Mouse (Mus musculus): ENCODE data around the gene Agtpbp1. TPM values are rescaled to one million over a fixed set of nuclear protein-coding genes. Genes with fewer than 3 reads are reported as not detected.

Agtpbp1 gene
- polyA plus RNA-seq, 1 experiment from 2014 or later: 72.5 TPM

- H3K36me3 ChIP-seq: no peaks in the 10 kb centered on the region
- WGBS: 90% methylated on average over 6 of the region's 6 CpGs
- no peak for ATAC-seq (ENCODE audit: low FRiP score)
Observed at GRCm38 (mm10) chr13:59571107-59571506, 13.9 kb downstream of the Agtpbp1 start.

GRCm38 (mm10) chr13:59565945-59566520, 19.0 kb downstream of the Agtpbp1 start:
- no peaks in the 10 kb centered on the region for H3K36me3 ChIP-seq
- H3K4me1 ChIP-seq: no peaks in the 10 kb centered on the region
- no peaks in the 10 kb centered on the region for H3K9me3 ChIP-seq (replicated peaks)
- H3K4me2 ChIP-seq: 0 out of 2 replicates have a peak overlapping the region, but pooled peaks have one; percentile 23
- H3K9ac ChIP-seq (replicated peaks): no peak overlapping the region
- no peak overlapping the region for H3K27ac ChIP-seq (replicated peaks)
- peak; percentile 57; the same call in 1 of the 2 replicates for ATAC-seq (ENCODE audit: low FRiP score)
- H3K27me3 ChIP-seq (replicated peaks): no peaks in the 10 kb centered on the region
- 71% methylated on average over 9 of the region's 9 CpGs for WGBS
- H3K4me3 ChIP-seq (replicated peaks): no peak overlapping the region

More at GRCm38 (mm10) chr13:59571107-59571506, 13.9 kb downstream of the Agtpbp1 start:
- H3K9ac ChIP-seq (replicated peaks): no peak overlapping the region
- H3K9me3 ChIP-seq (replicated peaks): no peaks in the 10 kb centered on the region
- H3K4me3 ChIP-seq (replicated peaks): no peak overlapping the region
- H3K27ac ChIP-seq (replicated peaks): no peak overlapping the region
- no peaks in the 10 kb centered on the region for H3K27me3 ChIP-seq (replicated peaks)
- H3K4me1 ChIP-seq: no peaks in the 10 kb centered on the region
- H3K4me2 ChIP-seq: no peak overlapping the region

GRCm38 (mm10) chr13:59564923-59565322, 20.1 kb downstream of the Agtpbp1 start:
- Histone ChIP-seq H3K9me3 (replicated peaks) (no peaks in the 10 kb centered on the region), H3K27ac (replicated peaks) (no peak overlapping the region), H3K4me2 (no peak overlapping the region), H3K4me1 (no peaks in the 10 kb centered on the region), H3K36me3 (no peaks in the 10 kb centered on the region), H3K27me3 (replicated peaks) (no peaks in the 10 kb centered on the region), H3K4me3 (replicated peaks) (no peak overlapping the region), H3K9ac (replicated peaks) (no peak overlapping the region)
- 87% methylated on average over 10 of the region's 10 CpGs for WGBS
- ATAC-seq (ENCODE audit: low FRiP score): no peak

- no peak overlapping the region for H3K9ac ChIP-seq (replicated peaks)
- H3K36me3 ChIP-seq: no peaks in the 10 kb centered on the region
- no peak overlapping the region for H3K4me2 ChIP-seq
- WGBS: 94% methylated on average over 4 of the region's 4 CpGs
- no peak for ATAC-seq (ENCODE audit: low FRiP score)
- no peaks in the 10 kb centered on the region for H3K9me3 ChIP-seq (replicated peaks)
- no peak overlapping the region for H3K4me3 ChIP-seq (replicated peaks)
- H3K27me3 ChIP-seq (replicated peaks): no peaks in the 10 kb centered on the region
- no peak overlapping the region for H3K27ac ChIP-seq (replicated peaks)
- no peaks in the 10 kb centered on the region for H3K4me1 ChIP-seq
Observed at GRCm38 (mm10) chr13:59564505-59564904, 20.5 kb downstream of the Agtpbp1 start.

DNA sequence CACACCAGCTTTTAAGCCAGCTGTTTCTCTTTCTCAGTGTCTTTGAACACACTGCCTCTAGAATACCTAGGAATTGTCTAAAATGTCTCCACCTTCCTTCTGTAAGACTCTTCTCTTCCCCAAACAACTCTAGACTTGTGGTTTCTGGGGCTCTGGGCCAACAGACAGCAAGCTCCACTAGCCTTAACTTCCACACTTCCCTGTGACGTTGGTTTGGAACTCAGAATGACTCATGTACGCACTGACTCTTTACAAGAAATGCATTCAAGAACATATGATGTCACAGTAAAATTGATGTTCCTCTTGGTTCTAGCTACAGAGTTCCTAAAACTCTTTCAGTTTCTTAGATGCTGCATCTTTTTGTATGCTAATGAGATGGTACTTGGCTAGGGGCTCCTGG, 22.6 kb downstream of the Agtpbp1 start:
- H3K9me3 ChIP-seq (replicated peaks): no peaks in the 10 kb centered on the region
- ATAC-seq (ENCODE audit: low FRiP score): no peak
- no peak overlapping the region for H3K4me2 ChIP-seq
- no peaks in the 10 kb centered on the region for H3K36me3 ChIP-seq
- H3K27me3 ChIP-seq (replicated peaks): no peaks in the 10 kb centered on the region
- H3K9ac ChIP-seq (replicated peaks): no peak overlapping the region
- H3K4me1 ChIP-seq: peaks cover 10% of the 10 kb centered on the region
- H3K27ac ChIP-seq (replicated peaks): no peak overlapping the region
- no peak overlapping the region for H3K4me3 ChIP-seq (replicated peaks)
- WGBS: 84% methylated on average over 2 of the region's 2 CpGs

- H3K9me3 ChIP-seq (replicated peaks): no peaks in the 10 kb centered on the region
- 92% methylated on average over 5 of the region's 5 CpGs for WGBS
- no peaks in the 10 kb centered on the region for H3K36me3 ChIP-seq
- no peak overlapping the region for H3K9ac ChIP-seq (replicated peaks)
- peak overlapping the region; percentile 59 for H3K4me2 ChIP-seq
- ATAC-seq (ENCODE audit: low FRiP score): no peak
- no peaks in the 10 kb centered on the region for H3K27me3 ChIP-seq (replicated peaks)
- H3K27ac ChIP-seq (replicated peaks): no peak overlapping the region
- peaks cover 29% of the 10 kb centered on the region for H3K4me1 ChIP-seq
- H3K4me3 ChIP-seq (replicated peaks): no peak overlapping the region
Observed at GRCm38 (mm10) chr13:59558776-59559175, 26.3 kb downstream of the Agtpbp1 start.

DNA sequence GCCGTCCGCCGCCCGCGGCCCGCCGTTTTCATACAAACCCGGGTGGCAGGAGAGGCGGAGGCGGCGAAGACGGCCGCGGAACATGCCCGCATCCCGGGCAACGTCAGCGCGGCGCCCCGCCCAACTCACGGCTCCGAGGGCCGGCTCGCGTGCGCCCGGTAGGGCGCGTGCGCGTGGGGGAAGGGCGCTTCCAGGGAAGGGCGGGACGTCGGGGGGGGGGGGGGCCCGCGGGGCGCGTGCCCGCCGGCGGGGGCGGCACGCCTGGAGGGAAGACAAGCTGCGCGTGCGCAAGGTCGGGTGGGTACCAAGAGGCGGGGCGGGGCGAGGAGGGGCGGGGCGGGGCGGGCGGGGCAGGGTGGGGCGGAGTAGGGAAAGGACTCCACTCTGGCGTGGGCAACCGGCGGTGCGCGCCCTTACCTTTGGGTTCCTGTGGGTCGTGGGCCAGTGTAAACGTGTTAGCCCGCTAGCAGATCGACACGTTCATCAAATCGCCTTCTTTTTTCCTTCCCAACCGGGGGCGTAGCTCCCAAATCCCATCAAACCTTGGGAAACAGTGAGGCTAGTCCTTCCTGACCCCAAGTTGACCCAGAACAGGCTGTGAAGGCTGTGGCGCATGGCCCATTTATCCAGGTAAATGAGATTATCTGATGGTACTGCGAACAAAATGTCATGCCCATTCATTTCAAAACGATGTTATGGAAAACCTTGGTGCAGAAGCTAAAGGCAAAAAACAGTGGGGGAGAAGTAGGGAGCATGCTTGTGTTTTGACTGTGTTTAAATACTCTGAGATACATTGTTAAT, 27.6 kb downstream of the Agtpbp1 start:
- ATAC-seq (ENCODE audit: low FRiP score): peak; percentile 93
- peak overlapping the region; percentile 74 for H3K4me3 ChIP-seq (replicated peaks)
- H3K9me3 ChIP-seq (replicated peaks): no peaks in the 10 kb centered on the region
- peaks cover 29% of the 10 kb centered on the region for H3K4me1 ChIP-seq
- peak overlapping the region; percentile 88 for H3K27ac ChIP-seq (replicated peaks)
- peak overlapping the region; percentile 59 for H3K4me2 ChIP-seq
- H3K36me3 ChIP-seq: no peaks in the 10 kb centered on the region
- WGBS: under 1% methylated on average over 51 of the region's 73 CpGs
- no peaks in the 10 kb centered on the region for H3K27me3 ChIP-seq (replicated peaks)
- peak overlapping the region; percentile 81 for H3K9ac ChIP-seq (replicated peaks)

GRCm38 (mm10) chr13:59556670-59557069, 28.4 kb downstream of the Agtpbp1 start:
- Histone ChIP-seq H3K9ac (replicated peaks) (peak overlapping the region; percentile 81), H3K4me3 (replicated peaks) (peak overlapping the region; percentile 74), H3K27me3 (replicated peaks) (no peaks in the 10 kb centered on the region), H3K36me3 (no peaks in the 10 kb centered on the region), H3K27ac (replicated peaks) (peak overlapping the region; percentile 84), H3K4me2 (peak overlapping the region; percentile 59), H3K9me3 (replicated peaks) (no peaks in the 10 kb centered on the region), H3K4me1 (peaks cover 29% of the 10 kb centered on the region)
- peak; percentile 69 for ATAC-seq (ENCODE audit: low FRiP score)
- WGBS: under 1% methylated on average over 38 of the region's 45 CpGs

- Histone ChIP-seq H3K4me2 (peak overlapping the region; percentile 59), H3K27me3 (replicated peaks) (no peaks in the 10 kb centered on the region), H3K36me3 (no peaks in the 10 kb centered on the region), H3K4me3 (replicated peaks) (peak overlapping the region; percentile 74), H3K9ac (replicated peaks) (peak overlapping the region; percentile 26), H3K9me3 (replicated peaks) (no peaks in the 10 kb centered on the region), H3K4me1 (peaks cover 29% of the 10 kb centered on the region), H3K27ac (replicated peaks) (no peak overlapping the region)
- WGBS: 55% methylated on average over 8 of the region's 8 CpGs
- no peak for ATAC-seq (ENCODE audit: low FRiP score)
Observed at GRCm38 (mm10) chr13:59555613-59556192, 29.3 kb downstream of the Agtpbp1 start.

DNA sequence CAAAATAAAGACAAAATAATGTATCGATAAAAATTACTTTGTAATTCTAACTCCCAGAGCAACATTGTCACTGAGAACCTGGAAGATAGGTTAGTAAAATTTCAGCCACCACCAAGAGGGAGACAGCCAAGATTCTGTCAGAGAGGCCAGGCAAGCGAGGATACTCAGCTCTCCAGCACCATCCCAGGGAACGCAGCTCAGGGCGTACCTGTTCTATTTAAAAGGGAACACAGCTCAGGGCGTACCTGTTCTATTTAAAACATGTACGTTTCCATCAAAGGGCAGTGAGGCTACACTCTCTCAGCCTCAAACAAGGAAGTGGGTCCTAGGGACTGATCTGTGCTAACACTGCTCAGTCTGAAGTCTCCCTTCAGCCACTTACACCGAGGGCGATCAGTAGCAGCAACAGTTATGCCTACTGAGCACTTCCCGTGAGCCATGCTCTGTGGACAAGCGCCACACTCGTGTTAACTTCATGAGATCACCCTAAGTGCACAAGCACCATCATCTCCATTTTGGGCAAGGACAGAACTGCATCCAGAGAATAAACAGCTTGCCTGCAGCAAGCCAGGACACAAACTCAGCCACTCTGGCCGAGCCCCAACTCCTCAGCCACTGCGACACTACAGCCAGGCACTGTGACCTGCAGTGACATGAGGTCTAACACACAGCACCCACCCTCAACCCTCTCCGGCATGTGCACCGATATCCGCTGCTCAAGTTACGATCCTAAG, 30.1 kb downstream of the Agtpbp1 start:
- Histone ChIP-seq H3K4me1 (peaks cover 29% of the 10 kb centered on the region), H3K27me3 (replicated peaks) (no peaks in the 10 kb centered on the region), H3K4me3 (replicated peaks) (peak overlapping the region; percentile 74), H3K4me2 (peak overlapping the region; percentile 59), H3K9me3 (replicated peaks) (no peaks in the 10 kb centered on the region), H3K27ac (replicated peaks) (no peak overlapping the region), H3K36me3 (no peaks in the 10 kb centered on the region), H3K9ac (replicated peaks) (0 out of 2 replicates have a peak overlapping the region, but pooled peaks have one; percentile 26)
- 74% methylated on average over 17 of the region's 17 CpGs for WGBS
- ATAC-seq (ENCODE audit: low FRiP score): no peak

DNA sequence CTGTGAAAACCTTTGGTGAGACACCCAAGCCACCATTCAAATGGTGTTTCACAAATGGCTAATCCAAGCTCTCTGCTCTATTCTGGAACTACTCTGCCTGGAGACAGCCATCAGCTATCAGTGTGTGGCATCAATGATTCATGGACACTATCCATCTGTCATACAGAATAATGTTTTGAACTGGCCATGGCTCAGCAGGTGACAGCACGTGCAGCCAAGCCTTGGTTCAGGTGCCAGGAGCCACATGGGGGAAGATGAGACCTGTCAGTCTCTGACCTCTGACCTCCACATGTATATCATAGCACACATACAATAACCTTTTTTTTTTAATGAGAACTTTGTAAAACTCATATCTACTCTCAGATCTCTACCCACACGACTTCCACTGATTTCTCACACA, 32.3 kb downstream of the Agtpbp1 start:
- H3K9me3 ChIP-seq (replicated peaks): no peaks in the 10 kb centered on the region
- no peak overlapping the region for H3K9ac ChIP-seq (replicated peaks)
- ATAC-seq (ENCODE audit: low FRiP score): no peak
- no peaks in the 10 kb centered on the region for H3K36me3 ChIP-seq
- H3K4me2 ChIP-seq: no peak overlapping the region
- H3K4me3 ChIP-seq (replicated peaks): no peak overlapping the region
- H3K27me3 ChIP-seq (replicated peaks): no peaks in the 10 kb centered on the region
- H3K4me1 ChIP-seq: peaks cover 25% of the 10 kb centered on the region
- no peak overlapping the region for H3K27ac ChIP-seq (replicated peaks)
- 84% methylated on average over 2 of the region's 2 CpGs for WGBS
